In genomic region chr9:78175277-78176200, GRCm38 (mm10) we compare ENCODE assay signal across 8 mouse cellular contexts. TPM values are rescaled to one million over a fixed set of nuclear protein-coding genes. Genes with fewer than 3 reads are reported as not detected.
DNase-seq lines count a peak whose midpoint lies in the region; ATAC-seq lines count a peak whose summit lies in the region.

No protein-coding gene starts in this region.

- ATAC-seq in hindbrain, embryonic 15.5 days (ENCODE audit: low FRiP score, low read depth) = peak; percentile 98

- H3K27me3 ChIP-seq in hindbrain, embryonic 15.5 days = no peaks in the 10 kb centered on the region

- H3K4me1 ChIP-seq in hindbrain, embryonic 15.5 days (replicated peaks) = peaks cover 20% of the 10 kb centered on the region

- peak; percentile 94 for DNase-seq in R1 (ENCODE audit: low read depth, low spot score)
- DNase-seq in cerebellum, postnatal 36 days = peak; percentile 98 to 99
- peak; percentile 90 to 94 for DNase-seq in frontal cortex, postnatal 36 days (ENCODE audit: low spot score in 2 of 2)
- DNase-seq in left cerebral cortex, adult 11 months (ENCODE audit: low spot score) = peak; percentile 93
- peak; percentile 95 to 96 for DNase-seq in lung, postnatal 4 days
- DNase-seq in retina, postnatal 7 days (ENCODE audit: low read depth, low spot score) = peak; percentile 92
- DNase-seq in urinary bladder, adult 2 months (ENCODE audit: low spot score) = peak; percentile 91

- no peaks in the 10 kb centered on the region for H3K9me3 ChIP-seq in hindbrain, embryonic 15.5 days

- under 1% methylated on average over 52 of the region's 58 CpGs for WGBS in hindbrain, embryonic 15.5 days

- peak overlapping the region; percentile 65 for H3K9ac ChIP-seq in hindbrain, embryonic 15.5 days

- peak overlapping the region; percentile 94 for H3K27ac ChIP-seq in hindbrain, embryonic 15.5 days (replicated peaks)

- H3K4me2 ChIP-seq in hindbrain, embryonic 15.5 days = peak overlapping the region; percentile 54

- peak overlapping the region; percentile 51 for H3K4me3 ChIP-seq in hindbrain, embryonic 15.5 days

- H3K36me3 ChIP-seq in hindbrain, embryonic 15.5 days = peaks cover 2% of the 10 kb centered on the region; the same call in 1 of the 2 replicates

RNA-seq across cellular contexts. Expression of gene Gsta4, which starts 7.0 kb away (rescaled TPM):
- polyA plus RNA-seq in hindbrain, embryonic 15.5 days (2015; fragmentation: Nextera tagmentation; extraction: Ambion mirVana) = 28.5 and 30.1 TPM in 2 replicates
- polyA plus RNA-seq in urinary bladder, adult 2 months (2012; rRNA removed) = 1,883 and 2,290 TPM in 2 replicates

RNA-seq across cellular contexts. Expression of gene Gsta1, which starts 54.9 kb away (rescaled TPM):
- not detected in 2 replicates for polyA plus RNA-seq in hindbrain, embryonic 15.5 days (2015; fragmentation: Nextera tagmentation; extraction: Ambion mirVana)
- 6.8 and 7.6 TPM in 2 replicates for polyA plus RNA-seq in urinary bladder, adult 2 months (2012; rRNA removed)

Comparison
In these comparisons a context has a peak if more than half of its experiments do, and no peak if none do; other contexts are left out.
1. Peak in every context shown above with its lines: DNase-seq, ATAC-seq, H3K4me3 ChIP-seq and H3K27ac ChIP-seq.
2. RNA of gene Gsta4, which starts 7.0 kb away (polyA plus RNA-seq): 1,883 to 2,290 TPM in urinary bladder, adult 2 months; 28.5 to 30.1 TPM in hindbrain, embryonic 15.5 days; every median in the first group is over 10 times any median in the second.